Mouse (Mus musculus) hindbrain, embryonic 13.5 days (tissue): ENCODE data around the gene Jaml. TPM values are rescaled to one million over a fixed set of nuclear protein-coding genes. Genes with fewer than 3 reads are reported as not detected.

ENCODE experiments used
- ATAC-seq: fragments of 200-750 bp; cut with Nextera tagmentation; 2 replicates; pipeline ENCODE4 v1.8.0; 2017; ENCODE audit warnings: moderate TSS enrichment; ENCODE audit not compliant: low FRiP score
- H3K27ac ChIP-seq: fragments of 300-500 bp; sonication (generic); 2 replicates; pipeline ENCODE4 v1.5.1; 2015; ENCODE audit warnings: inconsistent platforms, mild to moderate bottlenecking, moderate library complexity
- H3K27me3 ChIP-seq: fragments of 300-500 bp; sonication (generic); 2 replicates; pipeline ENCODE4 v1.6.1; 2015; ENCODE audit warnings: mild to moderate bottlenecking, inconsistent platforms
- H3K36me3 ChIP-seq: fragments of 300-500 bp; sonication (generic); 2 replicates; pipeline ENCODE4 v1.6.1; 2015; ENCODE audit warnings: mild to moderate bottlenecking, inconsistent platforms
- H3K4me1 ChIP-seq: fragments of 300-500 bp; sonication (generic); replicated peaks from 2 replicates; pipeline ENCODE4 v1.6.1; 2015; ENCODE audit warnings: inconsistent platforms
- H3K4me2 ChIP-seq: fragments of 300-500 bp; sonication (generic); 2 replicates; pipeline ENCODE4 v1.6.1; 2015; ENCODE audit warnings: inconsistent platforms, mild to moderate bottlenecking, moderate library complexity
- H3K4me3 ChIP-seq: fragments of 300-500 bp; sonication (generic); 2 replicates; pipeline ENCODE4 v1.5.1; 2015; ENCODE audit warnings: mild to moderate bottlenecking, inconsistent platforms
- H3K9ac ChIP-seq: fragments of 300-500 bp; sonication (generic); 2 replicates; pipeline ENCODE4 v1.6.1; 2015; ENCODE audit warnings: mild to moderate bottlenecking, inconsistent platforms
- H3K9me3 ChIP-seq: fragments of 300-500 bp; sonication (generic); 2 replicates; pipeline ENCODE4 v1.6.1; 2016; ENCODE audit warnings: inconsistent platforms
- WGBS: fragments of 180-500 bp; shearing (Covaris S2); methylation state at CpG from one replicate; pipeline ENCODE4 v1.1.7; 2015; 5-methylcytosine and 5-hydroxymethylcytosine counted together
- polyA plus RNA-seq: library from polyadenylated mRNA; unstranded; fragments of >200 nt; fragmentation: Nextera tagmentation; extraction: Ambion mirVana; gene quantifications from 2 replicates; pipeline ENCODE4 v1.2.1, GENCODE M21; 2015

Gene Jaml
- polyA plus RNA-seq, 1 experiment from 2014 or later, result 0.12 TPM

DNA sequence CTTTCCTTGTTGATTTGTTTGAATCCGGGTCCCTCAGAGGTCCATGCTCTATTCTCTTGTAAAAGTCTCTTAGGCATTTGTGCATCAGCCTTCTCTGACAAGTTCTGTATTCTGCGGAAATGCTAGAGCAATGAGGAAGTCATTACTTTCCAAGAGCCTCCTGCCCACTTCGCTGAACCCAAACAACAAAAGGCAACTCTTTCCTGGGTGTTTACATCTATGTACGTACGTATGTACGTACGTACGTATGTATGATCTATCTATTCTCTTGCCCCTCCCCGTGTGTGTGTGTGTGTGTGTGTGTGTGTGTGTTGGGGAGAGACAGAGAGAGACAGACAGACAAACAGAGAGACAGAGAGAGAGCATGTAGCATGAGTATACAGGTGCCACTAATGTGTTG lies 37.8 kb downstream of the Jaml start:
- H3K4me2 ChIP-seq, result no peak overlapping the region
- no peaks in the 10 kb centered on the region for H3K9me3 ChIP-seq
- ATAC-seq, result no peak
- peaks cover 12% of the 10 kb centered on the region; the same call in 1 of the 2 replicates for H3K27me3 ChIP-seq
- peaks cover 34% of the 10 kb centered on the region for H3K4me1 ChIP-seq
- no peak overlapping the region for H3K27ac ChIP-seq
- H3K4me3 ChIP-seq, result no peak overlapping the region
- H3K9ac ChIP-seq, result no peak overlapping the region
- WGBS, result 68% methylated on average over 9 of the region's 9 CpGs
- H3K36me3 ChIP-seq, result no peaks in the 10 kb centered on the region; the same call in 1 of the 2 replicates

- Histone ChIP-seq H3K27ac (peak within 1 kb of the TSS; percentile 92), H3K36me3 (no peaks in the 10 kb centered on the region; the same call in 1 of the 2 replicates), H3K9ac (peak within 1 kb of the TSS; percentile 90), H3K27me3 (peaks cover 12% of the 10 kb centered on the region; the same call in 1 of the 2 replicates), H3K4me3 (peak within 1 kb of the TSS; percentile 71), H3K4me2 (peak within 1 kb of the TSS; percentile 74), H3K9me3 (no peaks in the 10 kb centered on the region), H3K4me1 (peaks cover 44% of the 10 kb centered on the region)
- peak; percentile 12; the same call in 1 of the 2 replicates for ATAC-seq
- WGBS, result 0% methylated on average over 13 of the region's 13 CpGs
These were observed 38.9 kb downstream of the Jaml start, which contains the start of gene Scn2b for GRCm38 (mm10) chr9:45117741-45118431. Scn2b (plus strand) TSS chr9:45117782.

DNA sequence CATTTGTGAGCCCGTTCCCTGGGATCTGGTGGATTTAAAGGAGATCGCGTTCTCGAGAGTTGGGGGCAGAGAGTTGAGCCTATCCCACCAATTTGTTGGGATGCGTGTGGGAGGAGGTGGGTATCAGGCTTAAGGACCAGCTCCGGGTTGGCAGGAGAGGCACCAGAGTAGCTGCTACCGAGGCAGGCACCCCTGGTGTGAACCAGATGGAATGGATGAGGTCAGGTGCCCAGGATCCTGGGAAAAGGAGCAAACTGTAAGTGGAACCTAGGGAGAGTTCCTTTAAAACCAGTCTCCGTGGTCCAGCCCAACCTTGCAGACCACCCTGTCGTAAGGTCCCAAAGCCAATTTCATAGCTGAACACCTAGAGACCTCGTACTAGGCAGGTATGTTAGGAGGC lies 39.6 kb downstream of the Jaml start:
- Histone ChIP-seq H3K4me3 (peak overlapping the region; percentile 71), H3K27ac (no peak overlapping the region; the same call in 1 of the 2 replicates), H3K27me3 (peaks cover 12% of the 10 kb centered on the region; the same call in 1 of the 2 replicates), H3K4me1 (peaks cover 44% of the 10 kb centered on the region), H3K4me2 (peak overlapping the region; percentile 74), H3K36me3 (no peaks in the 10 kb centered on the region; the same call in 1 of the 2 replicates), H3K9me3 (no peaks in the 10 kb centered on the region), H3K9ac (peak overlapping the region; percentile 90)
- ATAC-seq, result no peak
- WGBS, result 31% methylated on average over 10 of the region's 10 CpGs

DNA sequence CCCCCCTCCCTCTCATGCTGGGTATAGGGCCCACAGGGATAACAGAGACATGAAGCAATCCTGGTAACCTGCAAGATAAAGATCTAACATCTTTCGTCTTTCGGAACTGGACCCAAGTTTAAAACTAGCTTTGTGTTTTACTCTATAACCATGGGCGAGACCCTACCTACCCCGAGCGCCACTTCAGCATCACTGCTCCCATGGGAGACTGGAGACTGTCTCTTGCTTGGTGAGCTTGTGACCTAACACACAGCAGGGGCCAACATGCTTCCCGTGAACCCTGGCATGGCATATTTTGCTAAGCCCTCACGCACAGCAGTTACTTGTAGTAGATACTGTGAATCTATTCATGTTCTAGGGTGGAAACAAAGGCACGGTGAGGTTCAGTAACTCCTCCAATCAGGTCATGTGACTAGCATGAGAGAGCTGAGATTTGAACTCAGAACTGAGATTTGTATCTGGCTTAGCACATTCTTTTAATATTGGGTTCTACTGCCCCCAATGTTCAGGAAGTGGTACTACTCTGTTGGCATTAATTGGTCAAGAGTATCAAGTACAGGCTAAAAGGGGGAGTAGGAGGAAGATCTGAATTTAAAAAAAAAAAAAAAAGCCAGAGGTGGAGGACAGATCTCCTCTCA lies 40.5 kb downstream of the Jaml start:
- Histone ChIP-seq H3K9ac (peak overlapping the region; percentile 90; the same call in 1 of the 2 replicates), H3K27me3 (peaks cover 12% of the 10 kb centered on the region; the same call in 1 of the 2 replicates), H3K4me3 (peak overlapping the region; percentile 71), H3K36me3 (no peaks in the 10 kb centered on the region; the same call in 1 of the 2 replicates), H3K27ac (no peak overlapping the region), H3K4me1 (peaks cover 44% of the 10 kb centered on the region), H3K4me2 (peak overlapping the region; percentile 74), H3K9me3 (no peaks in the 10 kb centered on the region)
- WGBS, result 92% methylated on average over 8 of the region's 8 CpGs
- ATAC-seq, result no peak

DNA sequence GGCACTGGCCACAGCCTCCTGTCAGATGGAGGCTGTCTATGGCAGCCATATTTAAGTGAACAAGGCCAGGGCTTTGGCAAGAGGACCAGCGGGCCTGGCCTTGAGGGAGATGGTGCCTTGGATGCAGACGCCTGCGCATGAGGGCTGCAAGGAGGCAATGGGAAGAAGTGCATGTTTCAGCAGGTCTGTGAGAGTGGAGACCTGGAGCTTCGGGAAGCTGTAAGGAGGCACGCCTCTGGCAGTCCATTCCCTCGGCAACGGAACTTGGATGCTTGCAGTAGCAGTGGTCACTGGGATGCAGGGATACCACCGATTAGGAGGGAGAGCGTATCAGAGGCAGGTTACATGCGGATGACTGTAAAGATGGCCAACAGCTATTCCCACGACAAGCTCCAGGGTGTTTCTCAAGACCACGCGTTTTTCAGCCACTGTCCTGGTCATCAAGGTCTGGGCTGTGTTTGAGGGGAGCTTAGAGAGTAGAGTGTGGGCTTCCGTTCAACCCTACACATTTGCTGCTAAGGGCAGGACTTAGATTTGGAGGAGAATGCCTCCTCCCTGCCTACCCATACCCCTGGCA lies 41.1 kb downstream of the Jaml start:
- Histone ChIP-seq H3K9ac (no peak overlapping the region), H3K27ac (no peak overlapping the region), H3K4me1 (peaks cover 44% of the 10 kb centered on the region), H3K9me3 (no peaks in the 10 kb centered on the region), H3K4me3 (no peak overlapping the region), H3K27me3 (peaks cover 12% of the 10 kb centered on the region; the same call in 1 of the 2 replicates), H3K4me2 (no peak overlapping the region), H3K36me3 (no peaks in the 10 kb centered on the region; the same call in 1 of the 2 replicates)
- ATAC-seq, result no peak
- WGBS, result 91% methylated on average over 14 of the region's 14 CpGs

DNA sequence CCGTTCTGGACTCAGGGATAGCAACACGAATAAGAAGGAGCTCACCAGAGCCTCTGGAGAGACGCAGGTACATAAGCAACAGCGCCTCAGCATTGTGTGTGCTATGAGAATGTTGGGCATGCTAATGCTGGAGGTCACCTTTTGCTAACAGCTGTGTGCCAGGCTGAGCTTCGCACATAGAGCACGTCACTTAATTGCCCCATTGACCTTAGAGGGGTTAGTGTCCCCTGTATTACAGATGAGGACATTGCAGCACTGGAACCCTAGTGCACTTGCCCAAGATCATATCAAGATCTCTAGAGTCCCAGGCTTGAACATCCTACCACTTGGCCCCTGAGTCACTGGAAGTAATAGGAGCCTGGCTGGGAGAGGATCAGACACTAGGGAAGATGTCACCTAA lies 41.6 kb downstream of the Jaml start:
- 88% methylated on average over 6 of the region's 6 CpGs for WGBS
- Histone ChIP-seq H3K4me2 (no peak overlapping the region), H3K9ac (no peak overlapping the region), H3K27me3 (peaks cover 12% of the 10 kb centered on the region; the same call in 1 of the 2 replicates), H3K9me3 (no peaks in the 10 kb centered on the region), H3K36me3 (peaks cover 5% of the 10 kb centered on the region), H3K27ac (no peak overlapping the region), H3K4me1 (peaks cover 44% of the 10 kb centered on the region), H3K4me3 (no peak overlapping the region)
- no peak for ATAC-seq

DNA sequence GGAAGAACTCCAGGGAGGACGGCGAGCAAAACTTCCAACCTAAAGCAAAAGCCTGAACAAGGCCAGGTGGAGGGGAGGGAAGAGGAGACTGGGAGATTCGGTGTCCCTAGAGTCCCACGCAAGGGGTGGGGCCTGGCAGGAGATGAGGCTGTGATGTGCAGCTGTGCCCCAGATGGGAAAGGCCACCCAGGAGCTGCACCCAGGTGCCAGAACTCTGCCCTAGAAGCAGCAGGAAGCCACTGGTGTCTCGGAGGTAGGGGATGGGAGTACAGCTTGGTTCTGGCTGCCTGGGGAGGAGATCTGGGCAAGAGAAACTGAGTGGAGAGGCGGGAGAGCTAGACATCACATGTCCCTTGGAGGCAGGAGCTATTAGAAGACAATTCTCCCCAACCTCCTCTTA lies 42.0 kb downstream of the Jaml start:
- no peak overlapping the region for H3K4me2 ChIP-seq
- H3K9ac ChIP-seq, result no peak overlapping the region
- peaks cover 41% of the 10 kb centered on the region for H3K4me1 ChIP-seq
- H3K9me3 ChIP-seq, result no peaks in the 10 kb centered on the region
- WGBS, result 68% methylated on average over 6 of the region's 6 CpGs
- no peak overlapping the region for H3K27ac ChIP-seq
- no peak overlapping the region for H3K4me3 ChIP-seq
- H3K27me3 ChIP-seq, result peaks cover 12% of the 10 kb centered on the region; the same call in 1 of the 2 replicates
- H3K36me3 ChIP-seq, result peaks cover 8% of the 10 kb centered on the region
- no peak for ATAC-seq

GRCm38 (mm10) chr9:45121769-45122168 lies 42.8 kb downstream of the Jaml start:
- Histone ChIP-seq H3K36me3 (peaks cover 16% of the 10 kb centered on the region), H3K4me1 (peaks cover 38% of the 10 kb centered on the region), H3K27me3 (0 out of 2 replicates have a peak, but pooled peaks cover 6% of the 10 kb centered on the region), H3K9me3 (no peaks in the 10 kb centered on the region), H3K4me2 (peak overlapping the region; percentile 47), H3K27ac (no peak overlapping the region), H3K9ac (peak overlapping the region; percentile 60), H3K4me3 (peak overlapping the region; percentile 20)
- 0 out of 2 replicates have a peak, but pooled peaks have one; percentile 58 for ATAC-seq
- 4% methylated on average over 10 of the region's 10 CpGs for WGBS

- Histone ChIP-seq H3K27ac (no peak overlapping the region), H3K9ac (peak overlapping the region; percentile 60), H3K9me3 (no peaks in the 10 kb centered on the region), H3K4me3 (peak overlapping the region; percentile 20), H3K4me1 (peaks cover 38% of the 10 kb centered on the region), H3K4me2 (peak overlapping the region; percentile 47), H3K36me3 (peaks cover 17% of the 10 kb centered on the region), H3K27me3 (0 out of 2 replicates have a peak, but pooled peaks cover under 1% of the 10 kb centered on the region)
- peak; percentile 34; the same call in 1 of the 2 replicates for ATAC-seq
- 30% methylated on average over 9 of the region's 9 CpGs for WGBS
These were observed 43.3 kb downstream of the Jaml start for GRCm38 (mm10) chr9:45122209-45122761.

- H3K36me3 ChIP-seq, result peaks cover 17% of the 10 kb centered on the region
- 0 out of 2 replicates have a peak, but pooled peaks cover 4% of the 10 kb centered on the region for H3K27me3 ChIP-seq
- H3K27ac ChIP-seq, result no peak overlapping the region
- no peak for ATAC-seq
- no peak overlapping the region for H3K4me2 ChIP-seq
- no peaks in the 10 kb centered on the region for H3K9me3 ChIP-seq
- no peak overlapping the region for H3K9ac ChIP-seq
- H3K4me1 ChIP-seq, result peaks cover 20% of the 10 kb centered on the region
- 93% methylated on average over 14 of the region's 14 CpGs for WGBS
- H3K4me3 ChIP-seq, result no peak overlapping the region
These were observed 46.2 kb downstream of the Jaml start for GRCm38 (mm10) chr9:45125211-45125610.

GRCm38 (mm10) chr9:45126941-45127340 lies 48.0 kb downstream of the Jaml start:
- Histone ChIP-seq H3K9ac (no peak overlapping the region), H3K4me2 (no peak overlapping the region), H3K4me1 (peaks cover 9% of the 10 kb centered on the region), H3K9me3 (no peaks in the 10 kb centered on the region), H3K36me3 (peaks cover 17% of the 10 kb centered on the region), H3K27ac (no peak overlapping the region), H3K27me3 (peaks cover 13% of the 10 kb centered on the region; the same call in 1 of the 2 replicates), H3K4me3 (no peak overlapping the region)
- 65% methylated on average over 7 of the region's 7 CpGs for WGBS
- ATAC-seq, result no peak

GRCm38 (mm10) chr9:45130119-45130518 lies 51.1 kb downstream of the Jaml start:
- Histone ChIP-seq H3K4me3 (no peak overlapping the region), H3K27ac (no peak overlapping the region), H3K4me2 (no peak overlapping the region), H3K9ac (no peak overlapping the region), H3K36me3 (peaks cover 17% of the 10 kb centered on the region), H3K27me3 (peaks cover 39% of the 10 kb centered on the region), H3K9me3 (no peaks in the 10 kb centered on the region), H3K4me1 (no peaks in the 10 kb centered on the region)
- ATAC-seq, result no peak
- WGBS, result 78% methylated on average over 3 of the region's 3 CpGs
